Mouse (Mus musculus) right cerebral cortex, postnatal 14 days (tissue): ENCODE measurements around the gene Prr15l.

Experiments used
- DNase-seq: peaks from one replicate; pipeline ENCODE4 v3.0.0; 2022

Gene Prr15l

DNA sequence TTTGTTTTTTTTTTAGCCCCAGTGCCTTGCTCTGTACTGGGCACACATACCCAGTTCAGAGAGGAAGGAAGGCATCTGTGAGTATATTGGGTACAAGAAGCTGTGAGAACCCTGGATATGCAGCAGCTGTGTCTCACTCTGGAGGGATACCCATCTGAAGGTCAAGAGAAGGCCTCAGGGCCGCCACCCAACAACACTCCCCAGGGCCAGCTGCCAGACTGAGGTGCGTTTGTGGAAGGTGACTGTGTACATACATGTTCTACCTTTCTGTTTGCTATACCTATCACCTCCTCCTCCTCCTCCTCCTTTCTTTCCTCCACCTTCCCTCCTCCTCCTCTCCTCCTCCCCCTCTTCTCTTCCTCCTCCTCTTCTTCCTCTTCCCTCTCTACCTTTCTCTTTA is at the start of gene Prr15l:
Gene Prr15l, plus strand, starts transcription at position 17 of the 400 bp plus-strand sequence.
- DNase-seq: no peak

GRCm38 (mm10) chr11:96878715-96879114 is 49.2 kb upstream of the Prr15l start:
- DNase-seq: no peak

DNA sequence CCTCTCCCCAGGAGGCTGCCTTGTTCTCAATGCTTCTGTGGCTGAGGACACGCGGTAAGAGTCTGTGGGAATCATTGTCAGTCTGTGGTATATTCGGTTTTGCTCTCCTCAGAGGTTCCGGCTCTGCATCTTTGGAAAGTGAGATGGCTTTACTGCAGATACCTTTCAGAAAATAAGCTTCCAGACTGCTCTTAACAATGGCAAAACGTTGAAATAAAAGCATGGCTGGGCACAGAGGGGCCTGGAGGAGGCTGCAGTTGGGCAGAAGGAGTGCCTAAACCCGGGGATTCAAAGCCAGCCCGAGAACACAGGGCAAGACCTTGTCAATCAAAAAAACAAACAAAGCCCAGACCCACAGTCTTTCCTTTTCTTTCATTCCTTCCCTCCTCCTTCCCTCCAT is 48.5 kb upstream of the Prr15l start:
- no peak for DNase-seq

DNA sequence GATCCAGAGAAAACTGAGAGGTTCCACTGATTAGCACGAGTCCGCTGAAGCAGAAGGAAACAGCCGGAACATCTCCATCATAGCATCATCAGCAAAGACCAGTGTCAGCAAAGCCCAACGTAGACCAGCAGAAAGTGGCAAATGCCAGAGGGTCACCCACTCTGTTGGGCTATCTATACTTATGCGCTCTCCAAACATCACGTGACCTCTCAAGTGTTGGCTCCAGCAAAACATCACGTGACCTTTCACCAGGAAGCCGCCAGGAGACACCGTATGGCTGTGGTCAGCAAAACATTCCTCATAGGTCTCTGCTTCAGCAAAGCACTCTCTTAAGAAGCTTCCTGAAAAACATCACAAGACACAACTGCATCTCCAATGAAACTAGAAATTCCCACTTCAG is 47.6 kb upstream of the Prr15l start:
- no peak for DNase-seq

DNA sequence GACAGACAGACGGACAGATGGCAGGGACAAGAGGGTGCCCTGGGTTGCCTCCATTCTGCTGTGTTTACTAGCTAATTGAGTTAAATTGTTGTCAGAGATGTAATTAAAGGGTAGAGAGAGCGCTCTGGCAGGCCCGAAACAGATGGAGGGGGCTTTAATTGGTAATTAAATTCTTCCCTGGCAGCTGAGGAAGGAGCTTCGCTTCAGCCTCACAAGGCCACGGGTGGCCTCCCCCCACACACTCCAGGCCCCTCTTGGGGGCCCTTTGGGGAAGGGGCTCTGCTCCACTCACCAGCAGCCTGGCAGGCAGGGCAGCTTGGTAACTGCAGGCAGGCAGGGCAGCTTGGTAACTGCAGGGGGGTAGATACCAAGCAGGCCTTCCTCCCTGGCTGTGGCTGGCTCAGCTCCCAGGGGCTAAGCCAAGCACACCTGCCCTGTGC is 42.0 kb upstream of the Prr15l start:
- no peak for DNase-seq

- no peak for DNase-seq
Observed at GRCm38 (mm10) chr11:96886942-96887546, 40.9 kb upstream of the Prr15l start.

GRCm38 (mm10) chr11:96891784-96892527 is 35.9 kb upstream of the Prr15l start:
- DNase-seq: no peak

DNA sequence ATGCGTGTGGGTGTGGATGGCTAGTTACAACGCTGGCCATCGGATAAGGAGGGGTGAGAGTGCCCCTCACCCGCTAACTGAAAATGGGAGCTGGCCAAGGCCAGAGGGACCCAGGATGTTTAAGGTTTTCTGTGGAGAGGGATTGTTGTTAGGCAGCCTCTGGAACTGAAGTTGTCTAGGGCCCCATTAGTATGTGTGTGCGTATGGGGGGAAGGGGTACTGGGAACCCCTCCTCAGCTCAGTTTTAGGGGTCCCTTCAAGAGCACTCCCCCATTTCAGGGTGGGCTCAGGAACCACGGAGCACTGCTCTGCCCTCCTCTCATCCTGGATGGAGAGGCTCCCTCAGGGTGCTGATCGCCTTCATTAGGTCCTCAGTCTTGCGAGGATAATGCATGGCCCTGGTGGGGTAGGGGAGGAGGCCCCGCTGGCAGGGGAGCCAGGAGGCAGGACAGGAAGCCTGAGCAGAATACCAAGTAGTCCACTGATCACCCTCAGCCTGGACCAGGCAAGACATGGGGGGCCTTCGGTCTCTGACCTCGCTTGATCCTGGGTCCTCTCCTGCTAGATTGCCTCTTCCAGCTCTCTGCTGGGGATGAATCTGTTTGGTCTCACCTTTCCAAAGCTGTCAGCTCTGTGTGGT is 34.6 kb upstream of the Prr15l start:
- no peak for DNase-seq

- no peak for DNase-seq
Observed at GRCm38 (mm10) chr11:96895886-96896285, 32.0 kb upstream of the Prr15l start.

DNA sequence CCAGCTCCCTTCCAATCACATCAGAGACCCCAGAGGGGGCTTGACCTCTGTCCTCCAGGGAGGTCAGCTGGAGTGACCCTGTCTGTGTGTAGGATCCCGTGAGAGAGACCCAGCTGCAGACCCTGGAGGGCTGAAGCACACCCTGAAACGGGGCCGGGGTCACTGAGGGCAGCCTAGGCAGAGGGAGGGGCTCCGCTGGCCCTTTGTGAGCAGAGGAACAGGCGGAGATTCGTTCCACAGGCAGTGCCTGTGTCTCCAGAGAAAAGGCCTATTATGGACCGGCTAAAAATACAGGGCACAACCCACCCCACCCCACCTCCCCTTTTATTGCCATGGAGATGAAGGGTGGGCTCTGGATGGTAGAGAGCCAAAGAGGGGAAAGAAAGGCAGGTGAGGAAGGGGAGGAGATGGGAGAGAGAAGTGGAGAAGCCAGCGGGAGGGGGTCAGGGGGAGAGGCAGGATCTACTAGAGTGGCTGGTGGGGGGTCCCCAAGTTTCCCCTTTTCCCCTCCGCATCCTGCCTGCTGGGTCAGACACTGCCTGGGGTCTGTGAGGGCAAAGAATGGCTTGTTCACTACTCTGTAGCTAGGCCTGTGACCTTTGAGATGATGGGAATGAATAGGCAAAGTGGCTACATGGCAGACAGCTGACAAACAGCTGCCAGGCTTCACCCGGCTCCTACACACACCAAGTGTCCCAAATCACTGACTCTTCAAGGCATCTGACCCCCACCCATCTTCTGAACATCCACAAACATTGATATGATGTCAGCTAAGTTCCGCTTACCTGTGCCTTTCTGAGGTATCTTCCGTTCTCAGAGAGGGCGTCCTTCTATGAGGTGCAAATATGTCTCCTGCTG is 28.2 kb upstream of the Prr15l start:
- no peak for DNase-seq

- DNase-seq: no peak
Observed at GRCm38 (mm10) chr11:96901332-96901731, 26.6 kb upstream of the Prr15l start.

- DNase-seq: no peak
Observed at GRCm38 (mm10) chr11:96902639-96903635, 25.0 kb upstream of the Prr15l start.

GRCm38 (mm10) chr11:96906431-96907161 is 21.3 kb upstream of the Prr15l start:
- no peak for DNase-seq

DNA sequence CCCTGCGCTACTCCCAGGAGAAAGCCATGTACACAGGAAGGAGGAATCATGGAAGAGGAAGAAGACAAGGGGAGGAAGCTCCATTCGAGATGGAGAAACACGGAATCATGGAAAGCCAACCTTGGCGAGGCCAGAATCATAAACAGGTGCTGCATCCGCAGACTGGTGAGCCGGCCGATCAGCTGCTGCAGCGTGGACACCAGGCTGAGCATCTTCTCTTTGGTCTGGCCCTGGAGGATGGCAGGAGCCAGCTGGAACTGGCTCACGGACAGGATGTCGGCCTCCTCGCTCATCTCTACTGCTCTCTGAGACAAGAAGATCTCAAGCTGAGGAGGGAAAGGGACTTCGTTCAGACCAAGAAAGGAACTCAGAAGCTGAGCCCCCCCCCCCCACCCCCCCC is 19.3 kb upstream of the Prr15l start:
- DNase-seq: no peak

DNA sequence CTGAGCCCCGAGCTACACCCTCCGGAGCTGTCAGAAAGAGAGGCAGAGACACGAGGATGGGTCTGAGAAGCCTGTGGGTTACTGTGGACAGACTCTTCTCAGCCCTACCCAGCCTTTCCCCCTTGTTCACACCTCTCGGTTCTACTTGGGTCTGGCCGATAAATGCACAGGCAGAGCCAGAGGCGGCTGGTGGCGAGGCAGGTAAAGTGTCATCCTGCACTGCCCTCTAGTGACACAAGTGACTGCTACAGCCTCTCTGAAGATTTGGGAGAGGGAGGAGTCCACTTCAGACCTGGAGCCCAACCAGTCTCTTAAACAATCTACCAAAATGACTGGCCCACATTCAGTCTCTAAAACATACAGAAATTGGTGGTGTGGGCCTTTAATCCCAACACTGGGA is 17.9 kb upstream of the Prr15l start:
- DNase-seq: peak; percentile 79

- DNase-seq: no peak
Observed at GRCm38 (mm10) chr11:96912682-96913081, 15.2 kb upstream of the Prr15l start.

DNA sequence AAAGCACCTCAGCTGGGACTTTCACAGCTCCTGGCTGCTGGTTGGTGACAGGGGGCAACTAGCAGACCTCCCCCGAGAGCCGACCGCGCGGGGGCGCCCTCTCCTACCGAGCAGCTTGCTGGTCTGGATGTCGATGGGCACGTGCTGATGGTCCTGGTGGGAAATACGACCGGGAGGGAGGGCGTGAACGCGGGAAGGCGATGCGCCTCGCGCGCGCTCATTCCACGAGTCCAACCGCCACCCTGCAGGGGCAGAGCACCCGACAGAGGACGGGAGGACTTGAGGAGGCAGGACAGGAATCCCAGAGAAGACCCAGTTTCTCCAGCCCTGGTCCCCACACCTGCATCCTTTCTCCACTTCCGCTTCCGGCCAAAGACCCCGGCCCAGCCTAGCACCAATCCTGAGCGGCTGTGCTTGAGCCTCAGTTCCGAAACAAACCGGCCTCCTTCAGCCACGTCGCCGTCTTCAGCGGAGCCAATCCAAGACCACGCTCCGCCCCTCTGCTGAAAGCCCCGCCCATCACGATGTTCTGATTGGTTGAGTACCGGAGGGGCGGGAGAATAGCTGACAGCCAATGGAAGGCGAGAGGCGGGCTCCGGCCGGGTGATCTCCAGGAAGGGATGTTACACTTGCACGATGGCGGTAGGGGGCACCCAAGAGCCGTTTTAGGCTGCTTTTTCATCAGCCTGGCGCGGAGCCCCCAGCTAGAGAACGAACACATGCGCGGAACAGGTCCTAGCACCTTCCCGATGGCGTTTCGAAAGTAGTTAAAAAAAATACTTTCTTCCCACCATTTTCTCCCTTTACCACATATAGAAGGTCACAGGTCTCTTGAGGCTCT is 11.6 kb upstream of the Prr15l start, which contains the start of gene Cdk5rap3:
Gene Cdk5rap3, minus strand, starts transcription at position 453 of the 841 bp plus-strand sequence.
- peak; percentile 99 for DNase-seq

- no peak for DNase-seq
Observed at GRCm38 (mm10) chr11:96916885-96917396, 11.0 kb upstream of the Prr15l start.

- no peak for DNase-seq
Observed at GRCm38 (mm10) chr11:96917415-96917814, 10.5 kb upstream of the Prr15l start.

DNA sequence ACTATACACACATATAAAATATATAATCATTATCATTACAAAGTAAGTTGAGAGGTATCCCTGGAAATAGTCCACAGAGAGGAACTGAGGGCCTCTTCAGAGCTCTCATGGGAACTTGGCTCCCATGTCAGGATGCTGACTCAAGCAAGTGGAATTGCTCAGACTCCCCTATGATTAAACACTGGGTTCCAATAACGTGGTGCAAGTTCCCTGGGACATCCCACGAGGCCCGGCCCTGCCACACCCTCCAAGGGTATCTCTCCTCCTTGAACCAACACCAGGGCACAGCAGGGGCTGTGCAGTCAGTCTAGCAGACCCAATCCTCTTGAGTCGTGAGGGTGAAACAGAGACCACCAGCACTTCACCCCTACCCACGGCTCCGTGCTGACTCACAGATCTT is 8.9 kb upstream of the Prr15l start:
- no peak for DNase-seq
